In genomic region chr15:77749717-77750116, GRCm38 (mm10) we compare ENCODE assay signal across 19 mouse cellular contexts. TPM values are rescaled to one million over a fixed set of nuclear protein-coding genes. Genes with fewer than 3 reads are reported as not detected.
DNase-seq lines count a peak whose midpoint lies in the region.
"Had no signal": no experiment of that assay in that cellular context is flagged by ENCODE, and none has a peak within 500 bp of the region (broad histone marks: within the 10 kb centered on the region; RNA-seq: fewer than 3 reads in every experiment).

No protein-coding gene starts in this region.

- intact Hi-C loops in heart, postnatal 10 days (cut with DNase I): loop anchor here (10.0 kb wide), 1 partner anchor 55 kb away; the partner anchor contains the start of gene Apol7e

- DNase-seq in heart, postnatal 10 days: peak; percentile 38 to 59
- DNase-seq in heart, postnatal 4 days: no peak
- DNase-seq in brain, adult 2 months (ENCODE audit: low read depth, low spot score): peak; percentile 90
- DNase-seq in cerebellum, adult 11 months: peak; percentile 57
- peak; percentile 83 for DNase-seq in cerebellum, adult 9-11 months
- DNase-seq in right cerebral cortex, adult 18-20 months: no peak
- DNase-seq in lung, postnatal 36 days: no peak
- DNase-seq in urinary bladder, postnatal 10 days (ENCODE audit: low spot score): no peak
- DNase-seq: adrenal gland, adult 8-10 months; gastrocnemius, postnatal 10 days; kidney, adult 11 months; liver, postnatal 0 days; right cerebral cortex, postnatal 4 days had no signal

RNA-seq across cellular contexts. Expression of gene Apol8, which starts 7.1 kb away (rescaled TPM):
- not detected for total RNA-seq in heart, postnatal 10 days (2021)
- under 1 TPM; 0.17 to 0.38 TPM for total RNA-seq in heart, postnatal 4 days (2021)
- total RNA-seq: heart, postnatal 36 days had no signal

RNA-seq across cellular contexts. Expression of gene Apol9b, which starts 20.9 kb away (rescaled TPM):
- total RNA-seq in heart, postnatal 10 days (2021): not detected
- under 1 TPM in 1 of 2 experiments, not detected in 1; 0.41 TPM for total RNA-seq in heart, postnatal 4 days (2021)
- total RNA-seq: G1E; gastrocnemius, postnatal 10 days; layer of hippocampus, adult 18-20 months; layer of hippocampus, postnatal 10 days; left cerebral cortex, adult 18-20 months; left cerebral cortex, postnatal 25 days had no signal

RNA-seq across cellular contexts. Expression of gene Apol7e, which starts 51.1 kb away (rescaled TPM):
- under 1 TPM in 1 of 2 experiments, not detected in 1; 0.15 TPM for total RNA-seq in heart, postnatal 10 days (2021)
- total RNA-seq in heart, postnatal 4 days (2021): under 1 TPM in 1 of 2 experiments, not detected in 1; 0.12 TPM
- total RNA-seq: G1E; gastrocnemius, postnatal 10 days; heart, postnatal 36 days; layer of hippocampus, adult 18-20 months; layer of hippocampus, postnatal 10 days; left cerebral cortex, adult 18-20 months had no signal

Comparison
In these comparisons a context has a peak if more than half of its experiments do, and no peak if none do; other contexts are left out.
1. DNase-seq: peak in heart, postnatal 10 days (2 of 2), brain, adult 2 months (single experiment), cerebellum, adult 11 months (single experiment) and cerebellum, adult 9-11 months (single experiment); none in heart, postnatal 4 days (single experiment), right cerebral cortex, adult 18-20 months (single experiment), lung, postnatal 36 days (single experiment) and urinary bladder, postnatal 10 days (single experiment).